Mouse (Mus musculus): ENCODE measurements at regions not wholly inside any gene's neighbourhood (a gene's known extent, or its start where the extent isn't known, plus 50 kb on each side); places are given as distances from the start of the nearest gene placed in this dataset.

- H3K27me3 ChIP-seq (ENCODE audit: control insufficient read depth, insufficient read depth, low read length) = no peaks in the 10 kb centered on the region
- ATAC-seq (ENCODE audit: low FRiP score, low read depth) (no peak), DNase-seq (ENCODE audit: low spot score) (no peak)
- 71% methylated on average over 4 of the region's 4 CpGs for WGBS
- no peak overlapping the region for H3K4me2 ChIP-seq (replicated peaks; ENCODE audit: low read depth, low read length, severe bottlenecking)
- 0 out of 2 replicates have a peak, but pooled peaks cover 2% of the 10 kb centered on the region for H3K4me1 ChIP-seq (ENCODE audit: control insufficient read depth, insufficient read depth, low read length)
- no peak overlapping the region for H3K9ac ChIP-seq (ENCODE audit: low read depth, low read length, severe bottlenecking)
- TF ChIP-seq POLR2A (IDR thresholded peaks at IDR 0.05; ENCODE audit: borderline replicate concordance, extremely low read depth, insufficient read depth, insufficient read length) = no peak
- no peak overlapping the region for H3K4me3 ChIP-seq (replicated peaks; ENCODE audit: low read length)
- H3K9me3 ChIP-seq (ENCODE audit: control insufficient read depth, low read length) = no peaks in the 10 kb centered on the region
- no peaks in the 10 kb centered on the region for H3K36me3 ChIP-seq (ENCODE audit: control insufficient read depth, insufficient read depth, low read length)
- H3K27ac ChIP-seq (replicated peaks; ENCODE audit: low read depth, low read length) = no peak overlapping the region
Observed at GRCm38 (mm10) chr2:131750206-131750605, 109.3 kb downstream of the Erv3 start.

- Histone ChIP-seq H3K9me3 (ENCODE audit: control insufficient read depth, low read length) (no peaks in the 10 kb centered on the region), H3K4me3 (replicated peaks; ENCODE audit: low read length) (no peak overlapping the region), H3K4me1 (ENCODE audit: control insufficient read depth, insufficient read depth, low read length) (0 out of 2 replicates have a peak, but pooled peaks cover 2% of the 10 kb centered on the region), H3K27me3 (ENCODE audit: control insufficient read depth, insufficient read depth, low read length) (no peaks in the 10 kb centered on the region), H3K27ac (replicated peaks; ENCODE audit: low read depth, low read length) (no peak overlapping the region), H3K36me3 (ENCODE audit: control insufficient read depth, insufficient read depth, low read length) (no peaks in the 10 kb centered on the region), H3K9ac (ENCODE audit: low read depth, low read length, severe bottlenecking) (no peak overlapping the region), H3K4me2 (replicated peaks; ENCODE audit: low read depth, low read length, severe bottlenecking) (no peak overlapping the region)
- TF ChIP-seq POLR2A (IDR thresholded peaks at IDR 0.05; ENCODE audit: borderline replicate concordance, extremely low read depth, insufficient read depth, insufficient read length) = no peak
- WGBS = 79% methylated on average over 3 of the region's 3 CpGs
- no peak for DNase-seq (ENCODE audit: low spot score)
- ATAC-seq (ENCODE audit: low FRiP score, low read depth) = no peak
Observed at GRCm38 (mm10) chr2:131749746-131750145, 109.8 kb downstream of the Erv3 start.

- Histone ChIP-seq H3K4me3 (replicated peaks; ENCODE audit: low read length) (no peak overlapping the region), H3K27me3 (ENCODE audit: control insufficient read depth, insufficient read depth, low read length) (no peaks in the 10 kb centered on the region), H3K36me3 (ENCODE audit: control insufficient read depth, insufficient read depth, low read length) (no peaks in the 10 kb centered on the region), H3K27ac (replicated peaks; ENCODE audit: low read depth, low read length) (no peak overlapping the region), H3K4me2 (replicated peaks; ENCODE audit: low read depth, low read length, severe bottlenecking) (no peak overlapping the region), H3K9ac (ENCODE audit: low read depth, low read length, severe bottlenecking) (no peak overlapping the region), H3K4me1 (ENCODE audit: control insufficient read depth, insufficient read depth, low read length) (0 out of 2 replicates have a peak, but pooled peaks cover 2% of the 10 kb centered on the region), H3K9me3 (ENCODE audit: control insufficient read depth, low read length) (no peaks in the 10 kb centered on the region)
- no peak for TF ChIP-seq POLR2A (IDR thresholded peaks at IDR 0.05; ENCODE audit: borderline replicate concordance, extremely low read depth, insufficient read depth, insufficient read length)
- ATAC-seq (ENCODE audit: low FRiP score, low read depth) (no peak), DNase-seq (ENCODE audit: low spot score) (no peak)
- 41% methylated on average over 10 of the region's 10 CpGs for WGBS
Observed at GRCm38 (mm10) chr2:131748791-131749190, 110.8 kb downstream of the Erv3 start.

GRCm38 (mm10) chr2:131747707-131748106 lies 111.8 kb downstream of the Erv3 start:
- no peaks in the 10 kb centered on the region for H3K9me3 ChIP-seq (ENCODE audit: control insufficient read depth, low read length)
- H3K9ac ChIP-seq (ENCODE audit: low read depth, low read length, severe bottlenecking) = no peak overlapping the region
- H3K4me1 ChIP-seq (ENCODE audit: control insufficient read depth, insufficient read depth, low read length) = 0 out of 2 replicates have a peak, but pooled peaks cover 2% of the 10 kb centered on the region
- no peak overlapping the region for H3K27ac ChIP-seq (replicated peaks; ENCODE audit: low read depth, low read length)
- no peaks in the 10 kb centered on the region for H3K27me3 ChIP-seq (ENCODE audit: control insufficient read depth, insufficient read depth, low read length)
- H3K4me2 ChIP-seq (replicated peaks; ENCODE audit: low read depth, low read length, severe bottlenecking) = no peak overlapping the region
- ATAC-seq (ENCODE audit: low FRiP score, low read depth) (no peak), DNase-seq (ENCODE audit: low spot score) (no peak)
- H3K36me3 ChIP-seq (ENCODE audit: control insufficient read depth, insufficient read depth, low read length) = no peaks in the 10 kb centered on the region
- 83% methylated on average over 4 of the region's 4 CpGs for WGBS
- no peak overlapping the region for H3K4me3 ChIP-seq (replicated peaks; ENCODE audit: low read length)
- TF ChIP-seq POLR2A (IDR thresholded peaks at IDR 0.05; ENCODE audit: borderline replicate concordance, extremely low read depth, insufficient read depth, insufficient read length) = no peak

- Histone ChIP-seq H3K27ac (replicated peaks; ENCODE audit: low read depth, low read length) (no peak overlapping the region), H3K36me3 (ENCODE audit: control insufficient read depth, insufficient read depth, low read length) (no peaks in the 10 kb centered on the region), H3K9me3 (ENCODE audit: control insufficient read depth, low read length) (no peaks in the 10 kb centered on the region), H3K27me3 (ENCODE audit: control insufficient read depth, insufficient read depth, low read length) (no peaks in the 10 kb centered on the region), H3K4me1 (ENCODE audit: control insufficient read depth, insufficient read depth, low read length) (0 out of 2 replicates have a peak, but pooled peaks cover 2% of the 10 kb centered on the region), H3K9ac (ENCODE audit: low read depth, low read length, severe bottlenecking) (no peak overlapping the region), H3K4me2 (replicated peaks; ENCODE audit: low read depth, low read length, severe bottlenecking) (no peak overlapping the region), H3K4me3 (replicated peaks; ENCODE audit: low read length) (no peak overlapping the region)
- ATAC-seq (ENCODE audit: low FRiP score, low read depth) (no peak), DNase-seq (ENCODE audit: low spot score) (no peak)
- TF ChIP-seq POLR2A (IDR thresholded peaks at IDR 0.05; ENCODE audit: borderline replicate concordance, extremely low read depth, insufficient read depth, insufficient read length) = no peak
- WGBS = 78% methylated on average over 5 of the region's 5 CpGs
Observed at GRCm38 (mm10) chr2:131745381-131745895, 114.1 kb downstream of the Erv3 start.
